21 mouse cellular contexts compared by ENCODE assay signal in the genomic region with DNA sequence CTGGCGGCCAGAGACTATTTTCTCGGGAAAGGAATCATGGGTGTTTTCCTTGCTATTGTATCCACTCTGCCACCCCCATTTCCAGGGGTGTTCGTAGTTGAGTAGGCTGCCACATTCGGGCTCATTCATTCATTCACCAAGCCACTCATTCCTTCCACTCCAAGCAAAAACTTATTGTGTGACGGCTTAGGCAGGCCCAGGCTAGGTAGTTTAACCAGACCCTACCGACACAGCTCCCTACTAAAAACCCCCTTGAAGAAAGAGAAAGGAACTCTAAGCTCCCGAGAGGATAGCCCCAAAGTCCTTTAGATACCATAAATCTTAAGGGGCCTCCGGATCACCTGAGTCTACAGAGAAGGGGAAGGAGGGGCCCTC. TPM values are rescaled to one million over a fixed set of nuclear protein-coding genes. Genes with fewer than 3 reads are reported as not detected.
DNase-seq lines count a peak whose midpoint lies in the region; ATAC-seq lines count a peak whose summit lies in the region.
"Had no signal": no experiment of that assay in that cellular context is flagged by ENCODE, and none has a peak within 500 bp of the region (broad histone marks: within the 10 kb centered on the region; RNA-seq: fewer than 3 reads in every experiment).

No protein-coding gene starts in this region.

- peaks cover 54% of the 10 kb centered on the region for H3K27me3 ChIP-seq in heart, embryonic 12.5 days (replicated peaks)
- peaks cover 14% of the 10 kb centered on the region for H3K27me3 ChIP-seq in neural tube, embryonic 11.5 days (ENCODE audit: control insufficient read depth, insufficient read depth, low read length)
- peaks cover 95% of the 10 kb centered on the region for H3K27me3 ChIP-seq in limb, embryonic 10.5 days (ENCODE audit: low read depth, poor library complexity, severe bottlenecking)
- H3K27me3 ChIP-seq in neural tube, embryonic 14.5 days (ENCODE audit: control insufficient read depth, insufficient read depth, low read length), result 0 out of 2 replicates have a peak, but pooled peaks cover 3% of the 10 kb centered on the region

- intact Hi-C loops in heart, postnatal 14 days (cut with DNase I), result loop anchor here (2.0 kb wide), 1 partner anchor 18 kb away; no protein-coding TSS in a partner anchor

- H3K27ac ChIP-seq in heart, embryonic 12.5 days (ENCODE audit: poor library complexity, severe bottlenecking), result no peak overlapping the region
- H3K27ac ChIP-seq in neural tube, embryonic 11.5 days (ENCODE audit: low read depth, low read length), result peak overlapping the region; percentile 95
- peak overlapping the region; percentile 85 for H3K27ac ChIP-seq in limb, embryonic 10.5 days
- H3K27ac ChIP-seq in neural tube, embryonic 14.5 days (ENCODE audit: low read depth, low read length), result no peak overlapping the region
- H3K27ac ChIP-seq: embryonic facial prominence, embryonic 12.5 days; heart, embryonic 15.5 days; liver, embryonic 13.5 days; stomach, embryonic 15.5 days had no signal

- no peak overlapping the region for H3K9ac ChIP-seq in heart, embryonic 12.5 days
- H3K9ac ChIP-seq in neural tube, embryonic 11.5 days (ENCODE audit: low read length), result peak overlapping the region; percentile 35
- no peak overlapping the region for H3K9ac ChIP-seq in neural tube, embryonic 14.5 days (replicated peaks; ENCODE audit: low read depth, low read length)
- H3K9ac ChIP-seq: liver, embryonic 13.5 days; stomach, embryonic 15.5 days had no signal

- WGBS in heart, embryonic 12.5 days, result 54% methylated on average over 8 of the region's 8 CpGs
- 23% methylated on average over 8 of the region's 8 CpGs for WGBS in neural tube, embryonic 11.5 days
- WGBS in limb, embryonic 10.5 days, result 32% methylated on average over 8 of the region's 8 CpGs
- 15% methylated on average over 8 of the region's 8 CpGs for WGBS in neural tube, embryonic 14.5 days

- no peak for DNase-seq in heart, postnatal 14 days
- no peak for DNase-seq in neural tube, embryonic 11.5 days (ENCODE audit: low spot score)
- DNase-seq in neural tube, embryonic 10.5 days (ENCODE audit: extremely low spot score, low spot score), result no peak
- no peak for DNase-seq in limb, embryonic 10.5 days (ENCODE audit: low spot score)
- no peak for DNase-seq in layer of hippocampus, adult 9-10 months (ENCODE audit: low spot score)
- DNase-seq in right cerebral cortex, postnatal 14 days, result no peak
- DNase-seq: cerebellum, adult 8-10 months; kidney, adult 2 months; layer of hippocampus, postnatal 36 days; liver, embryonic 13.5 days; lung, postnatal 4 days; thymus, postnatal 4 days had no signal

- H3K4me1 ChIP-seq in heart, embryonic 12.5 days (replicated peaks), result peaks cover 17% of the 10 kb centered on the region
- H3K4me1 ChIP-seq in neural tube, embryonic 11.5 days (ENCODE audit: control insufficient read depth, insufficient read depth, low read length), result peaks cover 29% of the 10 kb centered on the region
- peaks cover 28% of the 10 kb centered on the region for H3K4me1 ChIP-seq in limb, embryonic 10.5 days
- peaks cover 10% of the 10 kb centered on the region; the same call in 1 of the 2 replicates for H3K4me1 ChIP-seq in neural tube, embryonic 14.5 days (ENCODE audit: control insufficient read depth, insufficient read depth, low read length)
- H3K4me1 ChIP-seq: liver, embryonic 13.5 days had no signal

- no peak overlapping the region for H3K4me3 ChIP-seq in heart, embryonic 12.5 days
- 0 out of 2 replicates have a peak overlapping the region, but pooled peaks have one; percentile 32 for H3K4me3 ChIP-seq in neural tube, embryonic 11.5 days (ENCODE audit: low read depth, low read length)
- 0 out of 2 replicates have a peak overlapping the region, but pooled peaks have one; percentile 54 for H3K4me3 ChIP-seq in limb, embryonic 10.5 days
- H3K4me3 ChIP-seq in neural tube, embryonic 14.5 days (ENCODE audit: low read depth, low read length), result no peak overlapping the region
- H3K4me3 ChIP-seq: myocyte had no signal

- H3K9me3 ChIP-seq in heart, embryonic 12.5 days (replicated peaks), result no peaks in the 10 kb centered on the region
- no peaks in the 10 kb centered on the region for H3K9me3 ChIP-seq in neural tube, embryonic 11.5 days (ENCODE audit: control insufficient read depth, low read length)
- H3K9me3 ChIP-seq in limb, embryonic 10.5 days (replicated peaks), result no peaks in the 10 kb centered on the region
- H3K9me3 ChIP-seq in neural tube, embryonic 14.5 days (ENCODE audit: control insufficient read depth, low read length), result no peaks in the 10 kb centered on the region
- H3K9me3 ChIP-seq: embryonic facial prominence, embryonic 12.5 days; heart, embryonic 15.5 days; liver, embryonic 13.5 days; stomach, embryonic 15.5 days had no signal

- no peak for ATAC-seq in heart, embryonic 12.5 days (ENCODE audit: insufficient number of reproducible peaks, low FRiP score)
- ATAC-seq in neural tube, embryonic 11.5 days (ENCODE audit: insufficient read depth, low FRiP score, low TSS enrichment), result 0 out of 2 replicates have a peak, but pooled peaks have one; percentile 4
- no peak for ATAC-seq in neural tube, embryonic 14.5 days (ENCODE audit: low read depth)
- ATAC-seq: activated CD4-positive, CD25-positive, alpha-beta regulatory T cell, adult 4 months had no signal

- peak overlapping the region; percentile 88; the same call in 1 of the 2 replicates for H3K4me2 ChIP-seq in heart, embryonic 12.5 days
- H3K4me2 ChIP-seq in neural tube, embryonic 11.5 days (ENCODE audit: low read depth), result peak overlapping the region; percentile 56
- peak overlapping the region; percentile 55 for H3K4me2 ChIP-seq in neural tube, embryonic 14.5 days (ENCODE audit: low read depth, low read length)

- H3K36me3 ChIP-seq in heart, embryonic 12.5 days, result no peaks in the 10 kb centered on the region
- no peaks in the 10 kb centered on the region for H3K36me3 ChIP-seq in neural tube, embryonic 11.5 days (ENCODE audit: control insufficient read depth, insufficient read depth, low read length)
- H3K36me3 ChIP-seq in limb, embryonic 10.5 days, result no peaks in the 10 kb centered on the region
- no peaks in the 10 kb centered on the region for H3K36me3 ChIP-seq in neural tube, embryonic 14.5 days (ENCODE audit: control insufficient read depth, insufficient read depth, low read length)
- H3K36me3 ChIP-seq: embryonic facial prominence, embryonic 12.5 days; heart, embryonic 15.5 days; liver, embryonic 13.5 days; stomach, embryonic 15.5 days had no signal

RNA-seq across cellular contexts. Expression of gene Cdkn1c, which starts 16.3 kb away (rescaled TPM):
- 1,218 and 1,354 TPM in 2 replicates for polyA plus RNA-seq in heart, embryonic 12.5 days (2016; fragmentation: Nextera tagmentation; extraction: Ambion mirVana)
- total RNA-seq in heart, postnatal 14 days (2021), result 10 to 100 TPM; 37.3 to 52.0 TPM
- 1,204 and 1,311 TPM in 2 replicates for polyA plus RNA-seq in neural tube, embryonic 11.5 days (2014; fragmentation: Nextera tagmentation; extraction: Ambion mirVana)
- 317 and 593 TPM in 2 replicates for polyA plus RNA-seq in limb, embryonic 10.5 days (2016; fragmentation: Nextera tagmentation; extraction: Ambion mirVana)
- 252 and 338 TPM in 2 replicates for polyA plus RNA-seq in neural tube, embryonic 14.5 days (2014; fragmentation: Nextera tagmentation; extraction: Ambion mirVana)

RNA-seq across cellular contexts. Expression of gene Slc22a18, which starts 29.0 kb away (rescaled TPM):
- 0.90 and 0.91 TPM in 2 replicates for polyA plus RNA-seq in heart, embryonic 12.5 days (2016; fragmentation: Nextera tagmentation; extraction: Ambion mirVana)
- total RNA-seq in heart, postnatal 14 days (2021), result under 1 TPM; 0.15 to 0.69 TPM
- polyA plus RNA-seq in neural tube, embryonic 11.5 days (2014; fragmentation: Nextera tagmentation; extraction: Ambion mirVana), result 0.64 TPM in 1 of 2 replicates, not detected in the other
- 0.25 and 0.53 TPM in 2 replicates for polyA plus RNA-seq in limb, embryonic 10.5 days (2016; fragmentation: Nextera tagmentation; extraction: Ambion mirVana)
- 0.31 and 0.63 TPM in 2 replicates for polyA plus RNA-seq in neural tube, embryonic 14.5 days (2014; fragmentation: Nextera tagmentation; extraction: Ambion mirVana)
- polyA plus RNA-seq: C2C12 had no signal

RNA-seq across cellular contexts. Expression of gene Phlda2, which starts 58.4 kb away (rescaled TPM):
- 1.7 and 2.2 TPM in 2 replicates for polyA plus RNA-seq in heart, embryonic 12.5 days (2016; fragmentation: Nextera tagmentation; extraction: Ambion mirVana)
- total RNA-seq in heart, postnatal 14 days (2021), result not detected
- polyA plus RNA-seq in neural tube, embryonic 11.5 days (2014; fragmentation: Nextera tagmentation; extraction: Ambion mirVana), result 0.85 and 1.4 TPM in 2 replicates
- polyA plus RNA-seq in limb, embryonic 10.5 days (2016; fragmentation: Nextera tagmentation; extraction: Ambion mirVana), result 2.6 and 3.1 TPM in 2 replicates
- polyA plus RNA-seq in neural tube, embryonic 14.5 days (2014; fragmentation: Nextera tagmentation; extraction: Ambion mirVana), result not detected in 2 replicates
- total RNA-seq: gastrocnemius, adult 18-20 months; layer of hippocampus, postnatal 36 days had no signal
- polyA plus RNA-seq: activated CD4-positive, CD25-positive, alpha-beta regulatory T cell, adult 4 months; myocyte had no signal

Comparison
In these comparisons a context has a peak if more than half of its experiments do, and no peak if none do; other contexts are left out.
1. H3K27ac ChIP-seq: peak in neural tube, embryonic 11.5 days (single experiment) and limb, embryonic 10.5 days (single experiment); none in heart, embryonic 12.5 days (single experiment) and neural tube, embryonic 14.5 days (single experiment).
2. H3K4me3 ChIP-seq: peak in neural tube, embryonic 11.5 days (single experiment) and limb, embryonic 10.5 days (single experiment); none in heart, embryonic 12.5 days (single experiment) and neural tube, embryonic 14.5 days (single experiment).
3. Peak in every context shown above with its lines, with median percentiles within 50 percentile points of each other: H3K4me2 ChIP-seq.